Mouse (Mus musculus) frontal cortex, postnatal 25 days (tissue): Measurements from ENCODE around the gene Cox7b.
"Not testable (repeated sequence)": the region's sequence is repeated elsewhere in the genome, so short reads cannot be mapped to it uniquely, and the experiment has no call there.

Experiments used
- DNase-seq, 2 experiments: peaks; one replicate each; pipeline ENCODE4 v3.0.0; 2022; ENCODE audit warnings: low spot score in 2 of 2

Gene Cox7b

DNA sequence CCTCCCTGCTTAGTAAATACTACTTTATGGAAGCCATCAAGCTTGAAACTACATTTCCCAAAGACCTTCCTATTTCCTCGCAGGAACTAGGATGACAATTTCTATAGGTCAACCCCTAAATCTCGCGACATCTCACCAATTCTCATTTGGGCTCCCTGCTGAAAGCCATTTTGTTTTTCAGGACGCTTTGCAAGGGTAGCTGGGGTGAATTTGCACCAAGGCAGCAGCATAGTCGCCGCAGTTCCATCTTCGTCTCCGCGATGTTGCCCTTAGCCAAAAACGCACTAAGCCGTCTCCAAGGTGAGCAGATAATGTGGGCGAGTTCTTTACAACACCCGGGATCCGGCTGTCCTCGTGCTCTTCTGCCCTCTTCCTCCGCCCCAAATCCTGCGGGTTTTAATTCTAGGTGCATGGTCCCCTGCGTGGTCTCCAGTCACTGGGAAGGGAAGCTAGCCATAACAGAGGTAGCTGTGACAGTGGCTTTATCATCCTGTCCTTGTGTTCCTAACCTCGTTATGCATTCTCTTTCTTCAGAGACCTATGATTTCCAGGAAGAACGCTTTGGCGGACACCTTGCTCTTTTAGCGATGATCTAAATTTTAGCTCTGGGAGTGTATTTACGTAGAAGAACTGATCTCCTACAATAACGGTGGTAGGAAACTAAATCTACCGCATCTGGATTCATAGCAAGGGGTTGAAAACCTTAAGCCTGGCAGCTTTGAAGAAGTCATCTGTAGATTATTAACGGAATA lies at the start of gene Cox7b:
TSS of gene Cox7b (plus strand) at position 130 of the 752 bp plus-strand sequence.
- peak; percentile 30 to 60 for DNase-seq

DNA sequence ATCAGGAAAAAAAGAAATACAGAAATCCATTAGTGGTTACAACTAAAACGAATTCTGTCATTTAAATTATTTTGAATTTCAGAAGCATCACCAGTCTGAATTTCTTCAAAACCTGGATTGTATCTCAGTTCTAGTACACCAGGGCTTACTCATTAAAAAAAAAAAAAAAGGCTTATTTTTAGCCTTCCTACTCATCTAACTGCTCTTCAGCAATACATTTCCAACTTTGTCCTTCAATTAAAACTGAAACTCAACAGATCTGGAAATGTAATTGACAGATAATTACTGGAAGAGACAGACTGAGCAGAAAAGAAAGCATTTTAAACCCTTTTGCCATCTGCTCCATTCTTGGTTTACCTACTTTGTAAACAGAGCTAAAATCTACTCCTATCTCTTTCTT lies 13.9 kb upstream of the Cox7b start:
- no peak for DNase-seq

DNA sequence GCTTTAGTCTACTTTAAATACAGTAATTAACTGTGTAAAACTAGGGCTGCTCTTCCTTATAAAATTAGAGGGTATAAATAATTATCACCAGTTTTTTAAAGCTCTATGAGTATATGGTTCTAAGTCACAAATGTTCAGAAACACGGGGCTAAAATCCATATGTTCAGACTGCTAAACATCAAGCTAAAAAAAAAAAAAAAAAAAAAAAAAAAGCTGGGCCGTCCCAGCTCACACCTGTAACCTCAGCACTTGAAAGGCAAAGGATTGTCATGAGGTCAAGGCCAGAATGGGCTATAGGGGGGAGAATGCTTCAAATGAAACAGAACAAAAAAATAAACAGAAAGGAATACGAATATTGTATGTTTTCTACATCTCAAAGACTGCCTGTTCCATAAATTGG lies 4.7 kb upstream of the Cox7b start:
- DNase-seq: no peak

DNA sequence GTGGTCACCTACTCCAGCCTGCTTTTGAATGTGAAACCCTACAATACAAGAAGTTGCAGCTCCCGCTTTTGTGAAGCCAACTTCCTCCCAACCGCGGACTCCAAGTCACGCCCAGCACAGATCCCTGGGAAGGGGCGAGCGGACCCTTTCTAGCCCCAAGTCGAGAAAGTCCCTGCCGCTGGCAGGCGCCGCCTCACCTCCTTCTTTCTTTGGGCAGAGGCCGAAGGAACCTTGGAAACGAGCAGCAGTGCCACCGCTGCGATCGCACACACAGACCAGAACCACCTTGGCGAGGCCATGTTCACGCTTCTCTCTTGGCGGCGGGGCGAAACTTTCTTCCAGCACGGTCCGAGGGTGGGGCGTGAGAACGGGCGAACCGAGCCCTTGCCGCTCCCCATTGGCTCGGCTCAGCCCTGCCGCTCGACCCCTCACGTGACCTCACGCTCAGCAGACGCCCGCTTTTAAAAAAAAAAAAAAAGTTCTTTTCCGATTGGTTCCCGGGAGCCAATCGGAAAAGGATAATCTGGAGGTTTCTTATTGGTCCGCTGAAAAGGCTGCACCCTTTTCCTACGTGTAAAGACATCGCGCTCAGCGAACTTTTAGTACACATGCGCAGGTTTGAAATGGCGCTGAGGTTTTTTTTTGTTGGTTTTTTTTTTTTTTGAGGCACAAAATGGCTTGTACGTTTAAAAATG lies 3.9 kb upstream of the Cox7b start, which contains the start of gene Magt1:
TSS of gene Magt1 (minus strand) at position 442 of the 695 bp plus-strand sequence.
- peak; percentile 44 to 60 for DNase-seq

DNA sequence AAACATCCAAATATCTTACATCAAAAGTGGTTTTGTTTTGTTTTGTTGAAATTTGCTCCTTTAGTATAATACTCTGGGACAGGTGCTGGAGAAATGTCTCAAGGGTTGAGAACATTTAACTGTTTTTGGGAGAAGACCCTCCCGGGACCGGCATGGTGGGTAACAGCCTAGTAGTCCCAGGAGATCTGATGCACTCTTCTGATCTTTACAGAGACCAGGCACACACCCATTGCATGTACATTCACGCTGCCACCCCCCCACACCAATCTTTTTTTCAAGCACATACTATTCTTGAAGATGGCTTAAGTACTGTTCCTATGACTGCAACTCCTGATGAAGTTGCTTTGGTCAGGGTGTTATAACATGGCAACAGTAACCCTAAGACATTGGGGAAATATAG lies 2.9 kb upstream of the Cox7b start:
- no peak for DNase-seq

DNA sequence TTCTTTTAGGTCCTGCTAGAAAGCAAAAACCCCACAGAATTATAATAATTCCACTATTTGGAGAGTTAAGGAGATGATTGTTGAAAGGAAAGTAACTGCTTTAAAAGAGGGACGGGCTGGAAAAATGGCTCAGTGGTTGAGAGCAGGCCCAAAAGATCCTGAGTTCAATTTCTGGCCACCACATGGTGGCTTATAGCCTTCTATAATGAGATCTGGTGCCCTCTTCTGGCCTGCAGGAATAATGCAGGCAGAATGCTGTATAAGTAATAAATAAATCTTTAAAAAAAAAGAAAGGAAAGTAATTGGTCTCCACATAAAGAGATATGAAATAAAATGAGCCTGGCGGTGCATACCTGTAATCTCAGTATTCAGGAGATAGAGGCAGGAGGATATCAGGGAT lies 2.3 kb upstream of the Cox7b start:
- no peak for DNase-seq

DNA sequence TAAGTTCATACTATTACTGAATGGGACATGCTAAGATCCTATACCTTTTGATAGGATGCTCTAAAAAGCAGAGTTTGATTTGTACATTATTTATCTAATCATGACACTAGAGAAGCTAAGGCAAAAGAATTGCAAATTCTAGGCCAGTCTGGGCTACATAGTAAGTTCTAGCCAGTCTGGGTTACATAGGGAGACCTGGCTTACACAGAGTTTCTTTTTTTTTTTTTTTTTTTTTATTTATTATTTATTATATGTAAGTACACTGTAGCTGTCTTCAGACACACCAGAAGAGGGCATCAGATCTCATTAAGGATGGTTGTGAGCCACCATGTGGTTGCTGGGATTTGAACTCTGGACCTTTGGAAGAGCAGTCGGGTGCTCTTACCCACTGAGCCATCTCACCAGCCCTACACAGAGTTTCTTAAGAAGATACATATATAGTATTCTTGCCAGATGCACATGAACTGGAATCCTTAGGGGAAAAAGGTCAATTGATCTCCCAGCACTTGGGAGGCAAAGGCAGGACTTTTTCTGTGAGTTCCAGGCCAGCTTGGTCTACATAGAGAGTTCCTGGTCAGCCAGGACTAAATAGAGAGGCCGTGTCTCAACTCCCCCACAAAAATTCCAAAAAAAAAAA lies 641 bp upstream of the Cox7b start:
- not testable (repeated sequence) for DNase-seq

DNA sequence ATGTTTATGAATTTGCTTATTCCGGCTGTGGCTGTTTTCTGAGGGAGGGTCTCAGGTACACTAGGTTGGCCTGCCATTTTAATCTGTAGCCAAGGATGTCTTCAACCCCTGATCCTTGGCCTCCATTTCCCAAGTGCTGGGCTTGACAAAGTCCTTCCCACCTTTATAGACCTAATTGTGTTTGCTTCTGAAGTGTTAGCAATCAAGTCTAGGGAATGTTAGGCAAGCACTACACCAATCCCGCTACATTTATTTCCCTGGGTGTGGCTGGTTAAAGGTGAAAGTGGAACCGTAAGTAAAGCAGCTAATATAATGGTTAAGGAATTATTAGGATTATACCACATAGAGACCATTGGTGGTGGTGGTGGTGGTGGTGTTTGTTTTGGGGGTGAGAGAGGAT lies 1.6 kb downstream of the Cox7b start:
- no peak for DNase-seq

DNA sequence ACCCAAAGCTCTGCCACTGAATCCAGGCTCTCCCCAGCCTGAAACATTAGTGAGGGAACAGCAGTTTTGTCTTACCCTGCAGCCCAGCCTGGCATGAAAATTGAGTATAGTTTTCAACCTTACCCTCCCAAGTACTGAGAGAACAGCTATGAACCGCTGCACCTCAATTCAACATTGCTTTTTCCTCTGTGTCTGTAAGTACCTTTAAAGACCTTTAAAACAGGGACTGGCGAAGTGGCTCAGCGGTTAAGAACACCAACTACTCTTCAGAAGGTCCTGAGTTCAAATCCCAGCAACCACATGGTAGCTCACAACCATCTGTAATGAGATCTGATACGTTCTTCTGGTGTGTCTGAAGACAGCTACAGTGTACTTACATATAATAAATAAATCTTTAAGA lies 2.0 kb downstream of the Cox7b start:
- DNase-seq: no peak

DNA sequence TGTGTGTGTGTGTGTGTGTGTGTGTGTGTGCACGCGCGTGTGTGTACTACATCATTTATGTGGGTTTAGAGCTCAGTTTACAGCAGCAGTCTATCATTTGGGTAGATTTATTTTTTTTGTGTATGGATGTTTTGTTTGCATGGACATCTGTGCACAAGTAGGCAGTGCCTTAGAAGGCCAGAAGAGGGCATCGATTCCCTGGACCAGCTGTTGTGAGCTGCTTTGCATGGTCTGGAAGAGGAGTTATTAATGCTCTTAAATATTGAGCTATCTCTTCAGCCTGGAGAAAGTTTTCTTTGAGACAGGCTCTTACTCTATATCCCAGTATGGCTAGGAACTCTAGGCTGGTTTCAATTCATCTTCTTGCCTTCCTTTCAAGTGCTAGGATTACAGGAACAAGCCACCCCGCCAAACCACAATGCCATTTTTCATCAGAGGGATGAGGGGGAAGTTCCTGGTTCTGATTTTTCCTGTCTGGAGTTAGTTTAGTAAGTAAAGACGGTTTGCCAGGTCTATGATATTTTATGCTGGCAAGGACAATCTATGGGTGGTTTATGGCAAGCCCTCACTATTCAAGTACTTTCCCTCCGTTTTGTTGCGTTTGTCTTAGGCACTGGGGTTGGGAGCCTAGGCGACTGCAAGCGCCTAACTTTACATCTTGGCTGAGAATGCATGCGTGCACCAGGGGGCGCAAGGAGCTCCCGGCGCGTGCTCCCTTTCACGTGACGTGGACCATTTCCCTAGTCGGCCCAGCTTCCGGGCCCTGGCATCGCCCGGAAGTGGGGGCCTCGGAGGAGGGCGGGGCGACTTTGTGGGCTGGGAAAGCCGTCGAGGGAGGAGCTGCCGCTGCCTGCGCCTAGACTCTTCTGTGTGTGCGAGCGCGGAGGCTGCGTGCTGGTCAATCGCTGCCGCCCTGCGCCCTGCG lies 11.2 kb downstream of the Cox7b start, which contains the start of gene Atp7a:
TSS of gene Atp7a (plus strand) at position 859 of the 925 bp plus-strand sequence.
- peak; percentile 76 to 79 for DNase-seq

DNA sequence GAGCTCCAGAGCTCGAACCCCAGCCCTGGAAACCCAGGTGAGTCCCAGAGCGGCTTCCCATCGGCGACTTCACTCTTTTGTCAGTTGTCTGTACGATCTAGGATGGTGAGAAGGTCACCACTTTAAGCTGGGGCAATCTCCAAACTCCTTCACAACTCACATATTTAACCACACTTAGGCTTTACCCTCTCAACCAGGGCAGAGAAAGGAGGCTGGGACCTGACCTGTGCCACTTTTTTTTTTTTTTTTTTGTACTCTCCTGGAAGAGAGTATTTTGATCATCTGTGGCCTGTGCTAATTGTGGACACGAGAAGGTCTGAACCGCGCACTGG lies 11.8 kb downstream of the Cox7b start:
- no peak for DNase-seq

DNA sequence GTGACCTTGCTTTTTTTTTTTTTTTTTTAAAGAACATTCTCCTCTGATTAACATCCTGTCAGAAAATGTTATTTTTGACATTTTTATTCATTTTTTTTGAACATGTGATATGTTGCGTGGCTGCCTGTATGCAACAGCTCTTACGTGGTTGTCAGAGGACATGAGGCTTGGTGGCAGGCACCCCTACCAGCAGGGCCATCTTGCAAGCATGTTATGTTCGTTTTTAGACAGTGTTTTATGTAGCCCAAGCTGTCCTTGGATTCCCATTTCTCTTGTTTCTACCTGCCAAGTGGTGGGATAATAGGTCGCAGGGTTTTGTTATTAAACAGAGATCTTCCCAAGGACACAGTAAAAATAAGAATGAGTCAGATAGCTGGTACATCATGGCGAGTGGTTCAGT lies 14.7 kb downstream of the Cox7b start:
- no peak for DNase-seq

DNA sequence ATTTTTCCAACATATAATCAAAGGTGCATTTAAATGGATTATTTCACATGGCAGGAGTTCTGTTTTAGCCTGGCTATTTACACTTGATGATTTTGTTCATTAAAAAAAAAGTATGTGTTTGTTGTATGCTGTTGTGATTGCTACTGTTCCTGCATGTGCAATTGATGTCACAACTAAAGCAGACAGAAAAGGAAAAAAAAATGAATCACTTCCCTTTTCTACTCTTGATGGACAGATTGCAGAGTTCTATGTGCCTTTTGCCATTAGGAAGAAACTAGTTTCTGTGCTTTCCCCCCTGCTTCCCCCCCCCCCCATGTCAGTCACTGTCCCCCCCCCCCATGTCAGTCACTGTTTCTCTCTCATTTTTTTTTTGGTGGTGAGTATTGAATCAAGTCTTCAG lies 15.6 kb downstream of the Cox7b start:
- no peak for DNase-seq

DNA sequence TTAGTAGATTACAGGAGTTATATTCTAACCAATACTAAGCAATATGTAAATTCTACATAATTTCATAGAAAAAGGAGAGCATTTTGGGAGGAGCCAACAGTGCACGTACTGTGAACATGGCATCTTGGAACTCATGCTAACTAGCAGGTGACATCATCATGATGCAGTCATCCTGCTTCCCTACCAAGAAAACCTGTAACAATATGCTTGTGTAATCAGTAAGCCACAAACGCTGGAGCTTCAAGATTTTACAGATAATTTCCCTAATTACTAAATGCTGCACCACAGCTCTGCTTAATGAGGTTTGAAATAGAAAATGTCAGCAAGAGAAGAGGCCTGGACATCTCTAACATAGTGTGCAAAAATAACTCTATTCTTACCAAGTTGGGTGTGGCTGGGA lies 20.2 kb downstream of the Cox7b start:
- no peak for DNase-seq

DNA sequence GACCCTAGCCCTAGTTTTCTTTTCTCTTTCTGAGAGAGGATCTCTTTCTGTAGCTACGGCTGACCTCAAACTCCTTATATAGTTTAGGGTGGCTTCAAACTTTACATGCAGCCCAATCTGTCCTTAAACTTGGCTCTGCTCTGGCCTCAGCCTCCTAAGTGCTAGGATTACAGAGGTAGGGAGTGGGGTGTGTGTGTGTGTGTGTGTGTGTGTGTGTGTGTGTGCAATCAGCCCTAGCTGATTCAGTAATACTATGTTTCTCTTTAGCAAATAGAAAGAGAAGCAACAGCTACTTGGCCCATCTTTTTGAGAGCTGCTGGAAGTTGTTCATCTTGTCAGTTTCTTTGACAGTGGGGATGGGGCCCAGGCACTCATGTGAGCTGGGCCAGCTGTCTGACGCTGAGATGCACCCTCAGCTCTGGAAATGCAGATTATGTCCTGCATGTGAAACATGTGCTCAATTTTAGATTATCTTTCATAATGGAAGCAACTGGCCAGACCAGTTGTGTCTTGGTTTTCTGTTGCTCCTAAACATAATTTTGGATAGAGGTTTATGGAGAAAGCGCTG lies 21.8 kb downstream of the Cox7b start:
- DNase-seq: no peak

DNA sequence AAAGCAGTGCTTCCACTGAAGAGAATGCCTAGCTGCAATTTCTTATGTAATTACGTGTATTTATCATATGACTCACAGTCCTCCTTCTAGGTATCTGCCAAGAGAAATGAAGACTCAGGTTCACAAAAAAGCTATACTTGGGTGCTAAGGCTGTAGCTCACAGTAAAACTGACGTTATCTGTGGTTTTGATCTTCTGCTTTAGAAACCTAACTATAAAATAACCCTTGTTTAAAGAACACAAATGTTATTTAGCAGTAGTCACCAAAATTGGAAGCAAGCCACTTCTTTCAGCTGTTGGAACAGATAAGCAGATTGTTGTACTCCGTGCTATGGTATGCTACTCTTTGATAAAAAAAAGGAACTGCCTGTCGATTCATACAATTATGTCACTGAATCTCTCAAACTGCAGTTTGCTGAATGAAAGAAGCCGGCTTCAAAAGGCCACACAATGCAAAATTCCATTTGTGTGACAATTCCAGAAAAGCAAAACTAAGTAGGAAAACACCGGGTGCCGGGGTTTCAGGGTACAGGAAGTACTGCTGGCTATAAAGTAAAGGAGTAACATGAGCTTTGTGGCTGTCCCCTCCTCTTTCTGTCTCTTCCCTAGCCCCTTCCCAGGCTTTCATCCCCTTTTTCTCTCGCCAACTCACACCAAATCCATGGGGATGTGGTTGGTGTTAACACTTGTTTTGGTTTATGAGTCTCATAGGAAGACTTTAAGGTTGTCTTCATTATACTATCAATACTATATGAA lies 28.5 kb downstream of the Cox7b start:
- no peak for DNase-seq

DNA sequence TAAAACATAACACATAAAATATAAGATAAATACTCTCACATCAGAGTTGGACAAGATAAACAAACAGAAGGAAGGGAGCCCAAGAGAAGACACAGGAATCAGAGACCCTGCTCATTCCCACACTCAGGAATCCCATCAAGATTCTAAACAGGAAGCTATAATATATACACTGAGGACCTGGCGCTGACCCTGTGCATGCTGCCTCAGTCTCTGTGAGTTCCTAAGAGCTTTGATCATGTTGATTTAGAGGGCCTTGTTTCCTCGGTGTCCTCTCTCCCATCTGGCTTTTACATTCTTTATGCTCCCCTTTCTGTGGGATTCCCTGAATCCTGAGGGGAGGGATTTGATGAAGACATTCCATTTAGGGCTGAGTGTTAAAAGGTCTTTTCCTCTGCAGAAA lies 30.0 kb downstream of the Cox7b start:
- no peak for DNase-seq

DNA sequence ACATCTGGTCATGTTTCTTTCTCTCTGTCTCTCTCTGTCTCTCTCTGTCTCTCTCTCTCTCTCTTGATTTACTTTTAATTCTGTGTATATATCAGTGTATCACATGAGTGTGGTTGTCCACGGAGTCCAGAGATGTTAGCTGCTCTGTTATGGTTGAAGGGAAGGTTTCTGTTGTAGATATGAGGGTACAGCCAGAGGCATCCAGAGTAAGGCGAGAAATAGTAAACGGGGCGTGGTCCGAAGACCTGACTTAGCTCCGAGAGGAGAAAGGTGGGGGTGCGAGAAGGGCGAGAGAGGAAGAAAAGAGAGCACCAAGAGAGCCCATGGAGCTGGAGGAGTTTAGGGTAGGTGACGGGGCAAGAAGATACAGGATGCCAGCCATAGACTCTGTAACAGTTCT lies 30.4 kb downstream of the Cox7b start:
- no peak for DNase-seq

DNA sequence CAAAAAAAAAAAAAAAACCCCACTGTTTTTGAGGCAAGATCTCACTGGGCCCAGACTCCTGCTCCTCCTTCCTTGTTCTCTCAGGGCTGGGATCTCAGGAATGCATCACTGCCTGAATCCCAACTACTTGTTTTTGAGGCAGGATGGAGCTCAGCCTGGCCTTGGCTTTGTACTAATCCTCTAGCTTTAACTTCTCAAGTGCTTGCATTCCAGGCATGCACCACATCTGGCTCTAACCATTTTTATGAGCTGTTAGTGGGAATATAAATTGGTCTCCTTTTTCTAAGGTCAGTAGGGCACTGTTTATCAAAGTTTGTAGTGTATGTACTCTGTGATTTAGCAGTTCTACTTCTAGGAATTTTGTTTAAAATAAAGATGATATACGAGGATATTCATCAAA lies 32.7 kb downstream of the Cox7b start:
- no peak for DNase-seq
